Comparison of ENCODE assay signal across 8 mouse cellular contexts in genomic region chr7:96983660-96984347, GRCm38 (mm10). TPM values are rescaled to one million over a fixed set of nuclear protein-coding genes. Genes with fewer than 3 reads are reported as not detected.
A peak's percentile ranks its signal among the peaks of the same experiment; 100 is the strongest.
DNase-seq lines count a peak whose midpoint lies in the region; ATAC-seq lines count a peak whose summit lies in the region.
"Had no signal": no experiment of that assay in that cellular context is flagged by ENCODE, and none has a peak within 500 bp of the region (broad histone marks: within the 10 kb centered on the region; RNA-seq: fewer than 3 reads in every experiment).

No protein-coding gene starts in this region.

- ATAC-seq in neural tube, embryonic 15.5 days (ENCODE audit: low FRiP score): peak; percentile 71

- intact Hi-C loops in left cerebral cortex, postnatal 25 days (cut with DNase I): no loop called here

- no peaks in the 10 kb centered on the region for H3K27me3 ChIP-seq in limb, embryonic 10.5 days (ENCODE audit: low read depth, poor library complexity, severe bottlenecking)
- H3K27me3 ChIP-seq in neural tube, embryonic 15.5 days (replicated peaks): no peaks in the 10 kb centered on the region

- peak; percentile 44 to 71 for DNase-seq in left cerebral cortex, postnatal 25 days (ENCODE audit: low spot score in 2 of 2)
- DNase-seq in left cerebral cortex, adult 8-10 months (ENCODE audit: low spot score in 2 of 2): no peak
- DNase-seq in heart, adult 9 months (ENCODE audit: low spot score in 2 of 2): peak; percentile 17 to 28
- DNase-seq in limb, embryonic 10.5 days (ENCODE audit: low spot score): no peak
- DNase-seq in spleen, postnatal 4 days (ENCODE audit: low spot score in 2 of 2): no peak
- no peak for DNase-seq in adrenal gland, postnatal 4 days (ENCODE audit: low spot score in 2 of 2)

- peaks cover 25% of the 10 kb centered on the region for H3K4me1 ChIP-seq in limb, embryonic 10.5 days
- peaks cover 23% of the 10 kb centered on the region for H3K4me1 ChIP-seq in neural tube, embryonic 15.5 days

- no peak overlapping the region for H3K9ac ChIP-seq in neural tube, embryonic 15.5 days (replicated peaks)

- H3K9me3 ChIP-seq in limb, embryonic 10.5 days (replicated peaks): no peaks in the 10 kb centered on the region
- H3K9me3 ChIP-seq in neural tube, embryonic 15.5 days (replicated peaks): no peaks in the 10 kb centered on the region

- H3K4me2 ChIP-seq in neural tube, embryonic 15.5 days: no peak overlapping the region

- 0 out of 2 replicates have a peak overlapping the region, but pooled peaks have one; percentile 25 for H3K27ac ChIP-seq in limb, embryonic 10.5 days
- H3K27ac ChIP-seq in neural tube, embryonic 15.5 days (replicated peaks): peak overlapping the region; percentile 46; the same call in 1 of the 2 replicates
- H3K27ac ChIP-seq: macrophage had no signal

- no peak overlapping the region for H3K4me3 ChIP-seq in limb, embryonic 10.5 days
- no peak overlapping the region for H3K4me3 ChIP-seq in neural tube, embryonic 15.5 days (replicated peaks)

- 0 out of 2 replicates have a peak, but pooled peaks cover under 1% of the 10 kb centered on the region for H3K36me3 ChIP-seq in limb, embryonic 10.5 days
- H3K36me3 ChIP-seq in neural tube, embryonic 15.5 days: no peaks in the 10 kb centered on the region

- 65% methylated on average over 7 of the region's 7 CpGs for WGBS in limb, embryonic 10.5 days
- WGBS in neural tube, embryonic 15.5 days: 22% methylated on average over 7 of the region's 7 CpGs

RNA-seq across cellular contexts. Expression of gene Nars2, which starts 32.5 kb away (rescaled TPM):
- total RNA-seq in left cerebral cortex, postnatal 25 days (2021): 10 to 100 TPM; 17.4 to 18.3 TPM
- 10 to 100 TPM; 16.1 to 21.5 (median 17.5) TPM for total RNA-seq in left cerebral cortex, adult 8-10 months (2022)
- 23.7 and 23.8 TPM in 2 replicates for polyA plus RNA-seq in limb, embryonic 10.5 days (2016; fragmentation: Nextera tagmentation; extraction: Ambion mirVana)
- polyA plus RNA-seq in neural tube, embryonic 15.5 days (2015; fragmentation: Nextera tagmentation; extraction: Ambion mirVana): 18.7 and 22.0 TPM in 2 replicates
- 10 to 100 TPM; 20.6 TPM for total RNA-seq in adrenal gland, postnatal 4 days (2021)

Comparison
In these comparisons a context has a peak if more than half of its experiments do, and no peak if none do; other contexts are left out.
1. DNase-seq: peak in left cerebral cortex, postnatal 25 days (2 of 2) and heart, adult 9 months (2 of 2); none in left cerebral cortex, adult 8-10 months (0 of 2), limb, embryonic 10.5 days (single experiment), spleen, postnatal 4 days (0 of 2) and adrenal gland, postnatal 4 days (0 of 2).